Mouse (Mus musculus) MEL (cell line): ENCODE measurements around the gene Pde1b.

ENCODE experiments used
- BHLHE40 ChIP-seq: IDR thresholded peaks from 2 replicates; pipeline ENCODE4 v1.6.1; 2012; ENCODE audit warnings: low read depth, mild to moderate bottlenecking, inconsistent platforms, low read length, improper control_type of control experiment, borderline replicate concordance
- CHD2 ChIP-seq: IDR thresholded peaks from 2 replicates; pipeline ENCODE4 v1.6.1; 2011; ENCODE audit warnings: low read length, improper control_type of control experiment
- CTCF ChIP-seq, 3 experiments: IDR thresholded peaks in 2 of 3; conservative IDR thresholded peaks in 1 of 3; 2 replicates each; pipeline ENCODE4 v1.5.1; 2011 to 2012; ENCODE audit warnings: low read length in 3 of 3, low read depth in 2 of 3, mild to moderate bottlenecking in 2 of 3, improper control_type of control experiment in 1 of 3, inconsistent platforms in 1 of 3, mixed read lengths in 1 of 3, moderate library complexity in 1 of 3; ENCODE audit not compliant: control insufficient read depth in 1 of 3, insufficient read depth in 1 of 3, poor library complexity in 1 of 3, severe bottlenecking in 1 of 3
- ELF1 ChIP-seq: IDR thresholded peaks from 2 replicates; pipeline ENCODE4 v1.6.1; 2014; ENCODE audit warnings: low read depth, mild to moderate bottlenecking, inconsistent platforms, low read length, improper control_type of control experiment, moderate library complexity
- EP300 ChIP-seq, 2 experiments: IDR thresholded peaks; 2 replicates each; pipeline ENCODE4 v1.6.1; 2011; ENCODE audit warnings: improper control_type of control experiment in 2 of 2, low read length in 2 of 2, low read depth in 1 of 2, mild to moderate bottlenecking in 1 of 2
- HCFC1 ChIP-seq: IDR thresholded peaks from 2 replicates; pipeline ENCODE4 v1.6.1; 2012; ENCODE audit warnings: low read depth, mild to moderate bottlenecking, inconsistent platforms, low read length, improper control_type of control experiment, moderate library complexity
- SIN3A ChIP-seq: IDR thresholded peaks from 2 replicates; pipeline ENCODE4 v1.6.1; 2012; ENCODE audit warnings: low read length, improper control_type of control experiment, inconsistent platforms
- TBP ChIP-seq: IDR thresholded peaks from 2 replicates; pipeline ENCODE4 v1.8.0; 2011; ENCODE audit warnings: low read depth, low read length, improper control_type of control experiment
- ZC3H11A ChIP-seq: IDR thresholded peaks from 2 replicates; pipeline ENCODE4 v1.6.1; 2012; ENCODE audit warnings: low read depth, mild to moderate bottlenecking, inconsistent platforms, low read length, improper control_type of control experiment

GRCm38 (mm10) chr15:103514119-103514518, 11.3 kb downstream of the Pde1b start:
- no peak for TF ChIP-seq EP300 (IDR thresholded peaks at IDR 0.05; ENCODE audit: low read depth in 1 of 2, low read length in 2 of 2)
- TF ChIP-seq SIN3A = no peak
- TF ChIP-seq ELF1 = no peak
- no peak for TF ChIP-seq CHD2
- TF ChIP-seq TBP = no peak
- no peak for TF ChIP-seq BHLHE40
- no peak for TF ChIP-seq HCFC1
- no peak for TF ChIP-seq ZC3H11A
- TF ChIP-seq CTCF (IDR thresholded peaks at IDR 0.05 in 2 of 3, conservative IDR thresholded peaks at IDR 0.05 in 1 of 3; ENCODE audit: control insufficient read depth in 1 of 3, insufficient read depth in 1 of 3, low read depth in 2 of 3, low read length in 3 of 3, poor library complexity in 1 of 3, severe bottlenecking in 1 of 3) = no peak
